Mouse (Mus musculus): ENCODE results near the gene Pms2. TPM values are rescaled to one million over a fixed set of nuclear protein-coding genes. Genes with fewer than 3 reads are reported as not detected.

Pms2 gene
- polyA plus RNA-seq, 1 experiment from 2014 or later: 14.5 TPM

DNA sequence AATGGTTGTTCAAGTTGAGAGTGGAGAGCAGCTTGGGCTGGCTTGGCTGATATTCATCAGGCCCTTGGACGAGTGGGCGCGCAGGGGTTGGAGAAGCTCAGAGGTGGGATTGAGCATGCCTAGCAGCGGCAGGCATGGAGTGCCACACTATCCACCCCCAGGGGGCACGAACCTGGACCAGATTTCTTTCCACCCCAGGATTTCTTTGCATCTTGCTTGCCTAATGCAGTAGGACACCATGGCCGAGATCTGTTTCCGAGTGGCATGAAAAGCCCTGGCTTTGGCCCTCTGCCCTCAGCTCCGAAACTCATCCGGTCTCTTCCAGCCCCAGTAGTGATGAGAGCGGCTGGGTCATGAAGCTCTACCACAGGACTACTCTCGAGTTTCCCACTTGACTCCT is 23.6 kb downstream of the Pms2 start:
- H3K9me3 ChIP-seq (replicated peaks): no peaks in the 10 kb centered on the region
- no peaks in the 10 kb centered on the region; the same call in 1 of the 2 replicates for H3K27me3 ChIP-seq
- no peak overlapping the region for H3K4me3 ChIP-seq (replicated peaks)
- H3K9ac ChIP-seq: no peak overlapping the region
- no peak overlapping the region for H3K27ac ChIP-seq (replicated peaks)
- no peak for ATAC-seq (ENCODE audit: insufficient read depth)
- peaks cover 42% of the 10 kb centered on the region for H3K36me3 ChIP-seq (replicated peaks)
- WGBS (ENCODE audit: insufficient replicate concordance): 82% methylated on average over 11 of the region's 11 CpGs
- no peak overlapping the region for H3K4me2 ChIP-seq
- peaks cover 7% of the 10 kb centered on the region; the same call in 1 of the 2 replicates for H3K4me1 ChIP-seq (replicated peaks)

DNA sequence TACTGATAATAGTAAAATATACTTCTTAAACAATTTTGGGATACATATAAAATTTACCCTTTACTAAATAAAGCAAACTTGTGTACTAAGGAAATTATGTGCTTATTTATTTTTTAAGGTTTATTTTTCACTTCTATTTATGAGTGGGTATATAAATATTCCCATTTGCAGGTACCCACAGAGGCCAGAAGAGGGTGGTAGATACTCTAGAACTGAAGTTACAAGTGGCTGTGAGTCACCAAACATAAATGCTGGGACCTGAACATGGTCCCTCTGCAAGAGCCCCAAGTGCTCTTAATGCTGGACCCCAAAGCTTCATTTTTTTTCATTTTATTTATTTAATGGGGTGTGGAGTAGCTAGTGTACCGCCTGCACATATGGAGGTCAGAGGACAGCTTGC is 24.1 kb downstream of the Pms2 start:
- Histone ChIP-seq H3K27ac (replicated peaks) (no peak overlapping the region), H3K27me3 (no peaks in the 10 kb centered on the region; the same call in 1 of the 2 replicates), H3K4me3 (replicated peaks) (no peak overlapping the region), H3K9me3 (replicated peaks) (no peaks in the 10 kb centered on the region), H3K36me3 (replicated peaks) (peaks cover 37% of the 10 kb centered on the region), H3K4me1 (replicated peaks) (peaks cover 7% of the 10 kb centered on the region; the same call in 1 of the 2 replicates), H3K9ac (no peak overlapping the region), H3K4me2 (no peak overlapping the region)
- WGBS (ENCODE audit: insufficient replicate concordance): 94% methylated on average over 1 of the region's 1 CpGs
- no peak for ATAC-seq (ENCODE audit: insufficient read depth)

- Histone ChIP-seq H3K4me2 (no peak overlapping the region), H3K27ac (replicated peaks) (no peak overlapping the region), H3K27me3 (no peaks in the 10 kb centered on the region; the same call in 1 of the 2 replicates), H3K9ac (no peak overlapping the region), H3K4me3 (replicated peaks) (no peak overlapping the region), H3K36me3 (replicated peaks) (peaks cover 14% of the 10 kb centered on the region), H3K4me1 (replicated peaks) (peaks cover 7% of the 10 kb centered on the region; the same call in 1 of the 2 replicates), H3K9me3 (replicated peaks) (no peaks in the 10 kb centered on the region)
- ATAC-seq (ENCODE audit: insufficient read depth): no peak
- 72% methylated on average over 9 of the region's 9 CpGs for WGBS (ENCODE audit: insufficient replicate concordance)
These were observed 26.4 kb downstream of the Pms2 start for GRCm38 (mm10) chr5:143936156-143936555.

- H3K9me3 ChIP-seq (replicated peaks): no peaks in the 10 kb centered on the region
- no peak overlapping the region for H3K27ac ChIP-seq (replicated peaks)
- peaks cover 7% of the 10 kb centered on the region; the same call in 1 of the 2 replicates for H3K4me1 ChIP-seq (replicated peaks)
- no peaks in the 10 kb centered on the region for H3K36me3 ChIP-seq (replicated peaks)
- ATAC-seq (ENCODE audit: insufficient read depth): no peak
- WGBS (ENCODE audit: insufficient replicate concordance): 15% methylated on average over 10 of the region's 10 CpGs
- H3K27me3 ChIP-seq: peaks cover 6% of the 10 kb centered on the region; the same call in 1 of the 2 replicates
- H3K4me2 ChIP-seq: no peak overlapping the region
- H3K9ac ChIP-seq: no peak overlapping the region
- H3K4me3 ChIP-seq (replicated peaks): no peak overlapping the region
These were observed 31.8 kb downstream of the Pms2 start for GRCm38 (mm10) chr5:143941588-143941987.

DNA sequence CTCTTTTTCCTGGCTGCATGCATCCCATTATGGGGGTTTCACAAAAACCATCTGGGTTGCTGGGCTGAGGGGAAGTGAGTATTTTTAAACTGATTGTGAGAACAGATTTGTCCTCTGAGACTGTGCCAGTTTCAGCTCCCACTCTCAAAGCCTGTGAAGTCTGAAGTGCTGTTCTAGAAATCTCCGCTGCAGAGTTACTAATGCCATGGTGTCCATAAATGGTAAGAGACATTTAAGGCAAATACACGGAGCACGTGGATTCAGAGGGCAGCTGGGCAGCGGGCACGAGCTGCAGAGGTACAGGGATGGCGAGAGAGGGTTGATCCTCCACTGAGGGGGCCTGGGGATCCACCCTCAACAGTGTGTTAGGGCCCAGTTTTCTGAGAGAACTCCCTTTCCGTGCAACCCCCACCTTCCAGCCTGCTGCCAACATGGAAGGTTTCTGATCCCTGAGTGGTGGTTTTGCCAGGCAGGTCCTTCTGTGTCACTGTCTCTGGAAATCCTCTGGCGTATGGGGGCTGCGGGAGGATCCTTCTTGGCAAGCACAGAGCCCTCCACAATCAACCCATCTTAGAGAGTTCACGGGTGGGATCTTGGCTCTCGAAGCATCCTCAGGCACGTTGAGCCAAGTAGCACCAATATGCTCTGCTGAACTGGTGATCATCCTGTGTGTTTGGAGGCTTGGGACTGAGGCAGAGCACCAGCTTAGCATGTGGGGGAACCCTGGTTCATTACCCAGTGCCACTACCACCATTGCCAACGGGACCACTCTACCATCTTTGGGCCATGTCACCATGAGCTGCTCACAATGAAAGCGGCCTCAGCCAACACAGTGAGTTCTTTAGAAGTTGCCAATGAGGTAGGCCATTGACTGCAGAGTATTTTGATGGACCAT is 33.7 kb downstream of the Pms2 start:
- no peaks in the 10 kb centered on the region for H3K4me1 ChIP-seq (replicated peaks)
- no peaks in the 10 kb centered on the region for H3K9me3 ChIP-seq (replicated peaks)
- ATAC-seq (ENCODE audit: insufficient read depth): no peak
- H3K36me3 ChIP-seq (replicated peaks): no peaks in the 10 kb centered on the region
- H3K27me3 ChIP-seq: peaks cover 6% of the 10 kb centered on the region; the same call in 1 of the 2 replicates
- H3K4me3 ChIP-seq (replicated peaks): no peak overlapping the region
- no peak overlapping the region for H3K9ac ChIP-seq
- WGBS (ENCODE audit: insufficient replicate concordance): 71% methylated on average over 14 of the region's 14 CpGs
- H3K27ac ChIP-seq (replicated peaks): no peak overlapping the region
- H3K4me2 ChIP-seq: no peak overlapping the region

DNA sequence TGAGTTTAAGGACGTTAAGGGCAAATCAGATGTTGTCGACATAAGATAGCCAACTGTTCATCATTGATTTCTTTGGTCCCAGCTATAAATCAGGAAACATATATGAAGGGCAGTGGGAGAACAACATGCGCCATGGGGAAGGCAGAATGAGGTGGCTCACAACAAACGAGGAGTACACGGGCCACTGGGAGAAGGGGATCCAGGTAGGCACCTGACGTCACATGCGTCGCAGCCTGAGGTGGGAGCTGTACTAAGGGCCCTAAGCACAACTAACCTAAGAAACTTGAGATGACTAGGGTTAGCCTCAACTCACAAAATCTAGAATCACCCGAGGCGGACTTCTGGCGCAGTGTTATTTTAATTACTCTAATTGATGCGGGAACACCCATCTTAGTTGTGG is 38.6 kb downstream of the Pms2 start:
- H3K9ac ChIP-seq: no peak overlapping the region
- peaks cover 2% of the 10 kb centered on the region; the same call in 1 of the 2 replicates for H3K27me3 ChIP-seq
- no peaks in the 10 kb centered on the region for H3K9me3 ChIP-seq (replicated peaks)
- H3K4me2 ChIP-seq: no peak overlapping the region
- H3K27ac ChIP-seq (replicated peaks): no peak overlapping the region
- WGBS (ENCODE audit: insufficient replicate concordance): 74% methylated on average over 12 of the region's 12 CpGs
- ATAC-seq (ENCODE audit: insufficient read depth): no peak
- no peaks in the 10 kb centered on the region for H3K36me3 ChIP-seq (replicated peaks)
- no peak overlapping the region for H3K4me3 ChIP-seq (replicated peaks)
- no peaks in the 10 kb centered on the region for H3K4me1 ChIP-seq (replicated peaks)

- Histone ChIP-seq H3K27me3 (no peaks in the 10 kb centered on the region), H3K9ac (no peak overlapping the region), H3K4me2 (no peak overlapping the region), H3K4me1 (replicated peaks) (no peaks in the 10 kb centered on the region), H3K9me3 (replicated peaks) (no peaks in the 10 kb centered on the region), H3K27ac (replicated peaks) (no peak overlapping the region), H3K4me3 (replicated peaks) (no peak overlapping the region), H3K36me3 (replicated peaks) (no peaks in the 10 kb centered on the region)
- 48% methylated on average over 5 of the region's 5 CpGs for WGBS (ENCODE audit: insufficient replicate concordance)
- no peak for ATAC-seq (ENCODE audit: insufficient read depth)
These were observed 40.3 kb downstream of the Pms2 start for GRCm38 (mm10) chr5:143950016-143950415.

DNA sequence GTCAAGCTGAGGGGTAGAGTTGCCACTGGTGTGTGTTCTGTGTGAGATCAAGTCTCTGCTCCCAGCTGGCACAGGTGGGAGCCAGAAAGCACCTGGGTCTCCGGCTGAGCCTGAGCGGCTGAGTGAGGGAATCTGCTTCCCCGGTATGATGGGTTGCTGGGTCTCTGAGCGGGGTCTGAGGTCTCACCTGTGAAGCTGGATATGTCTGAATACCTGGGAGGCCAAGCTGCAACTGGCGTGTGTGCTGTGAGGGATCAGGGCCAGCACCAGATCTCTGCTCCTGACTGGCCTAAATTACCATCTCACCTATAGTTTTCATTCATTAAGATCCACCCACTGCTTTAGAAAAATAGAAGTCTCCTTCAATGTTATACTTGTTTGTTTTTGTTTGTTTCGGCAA is 47.3 kb downstream of the Pms2 start:
- no peaks in the 10 kb centered on the region; the same call in 1 of the 2 replicates for H3K9me3 ChIP-seq (replicated peaks)
- H3K9ac ChIP-seq: no peak overlapping the region
- no peaks in the 10 kb centered on the region for H3K27me3 ChIP-seq
- H3K4me1 ChIP-seq (replicated peaks): no peaks in the 10 kb centered on the region
- H3K4me3 ChIP-seq (replicated peaks): no peak overlapping the region
- no peaks in the 10 kb centered on the region for H3K36me3 ChIP-seq (replicated peaks)
- 75% methylated on average over 6 of the region's 6 CpGs for WGBS (ENCODE audit: insufficient replicate concordance)
- no peak overlapping the region for H3K27ac ChIP-seq (replicated peaks)
- ATAC-seq (ENCODE audit: insufficient read depth): no peak
- no peak overlapping the region for H3K4me2 ChIP-seq

DNA sequence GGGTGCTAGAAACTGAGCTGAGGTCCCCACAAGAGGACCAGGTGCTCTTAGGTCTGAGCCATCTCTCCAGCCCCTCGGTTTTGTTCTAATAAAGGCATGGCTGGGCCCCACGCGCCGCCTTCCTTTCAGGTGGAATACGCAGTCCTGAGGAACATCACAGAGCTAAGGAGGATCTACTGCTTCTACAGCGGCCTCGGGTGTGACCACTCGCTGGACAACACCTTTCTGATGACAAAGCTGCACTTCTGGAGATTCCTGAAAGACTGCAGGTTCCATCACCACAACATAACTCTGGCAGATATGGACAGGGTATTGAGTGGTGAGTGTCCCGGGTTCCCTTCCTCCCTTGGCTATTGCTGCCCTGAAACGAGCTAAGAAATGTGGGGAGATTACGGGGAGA is 49.8 kb downstream of the Pms2 start:
- H3K4me3 ChIP-seq (replicated peaks): no peak overlapping the region
- no peaks in the 10 kb centered on the region; the same call in 1 of the 2 replicates for H3K9me3 ChIP-seq (replicated peaks)
- H3K36me3 ChIP-seq (replicated peaks): no peaks in the 10 kb centered on the region
- no peak overlapping the region for H3K27ac ChIP-seq (replicated peaks)
- no peaks in the 10 kb centered on the region for H3K4me1 ChIP-seq (replicated peaks)
- no peak overlapping the region for H3K9ac ChIP-seq
- no peak overlapping the region for H3K4me2 ChIP-seq
- peaks cover 3% of the 10 kb centered on the region; the same call in 1 of the 2 replicates for H3K27me3 ChIP-seq
- 75% methylated on average over 11 of the region's 11 CpGs for WGBS (ENCODE audit: insufficient replicate concordance)
- no peak for ATAC-seq (ENCODE audit: insufficient read depth)

GRCm38 (mm10) chr5:143961176-143961575 is 51.4 kb downstream of the Pms2 start:
- Histone ChIP-seq H3K4me1 (replicated peaks) (no peaks in the 10 kb centered on the region), H3K4me3 (replicated peaks) (no peak overlapping the region), H3K4me2 (no peak overlapping the region), H3K36me3 (replicated peaks) (no peaks in the 10 kb centered on the region), H3K27me3 (peaks cover 3% of the 10 kb centered on the region; the same call in 1 of the 2 replicates), H3K9me3 (replicated peaks) (no peaks in the 10 kb centered on the region), H3K27ac (replicated peaks) (no peak overlapping the region), H3K9ac (no peak overlapping the region)
- ATAC-seq (ENCODE audit: insufficient read depth): no peak
- 74% methylated on average over 8 of the region's 8 CpGs for WGBS (ENCODE audit: insufficient replicate concordance)

DNA sequence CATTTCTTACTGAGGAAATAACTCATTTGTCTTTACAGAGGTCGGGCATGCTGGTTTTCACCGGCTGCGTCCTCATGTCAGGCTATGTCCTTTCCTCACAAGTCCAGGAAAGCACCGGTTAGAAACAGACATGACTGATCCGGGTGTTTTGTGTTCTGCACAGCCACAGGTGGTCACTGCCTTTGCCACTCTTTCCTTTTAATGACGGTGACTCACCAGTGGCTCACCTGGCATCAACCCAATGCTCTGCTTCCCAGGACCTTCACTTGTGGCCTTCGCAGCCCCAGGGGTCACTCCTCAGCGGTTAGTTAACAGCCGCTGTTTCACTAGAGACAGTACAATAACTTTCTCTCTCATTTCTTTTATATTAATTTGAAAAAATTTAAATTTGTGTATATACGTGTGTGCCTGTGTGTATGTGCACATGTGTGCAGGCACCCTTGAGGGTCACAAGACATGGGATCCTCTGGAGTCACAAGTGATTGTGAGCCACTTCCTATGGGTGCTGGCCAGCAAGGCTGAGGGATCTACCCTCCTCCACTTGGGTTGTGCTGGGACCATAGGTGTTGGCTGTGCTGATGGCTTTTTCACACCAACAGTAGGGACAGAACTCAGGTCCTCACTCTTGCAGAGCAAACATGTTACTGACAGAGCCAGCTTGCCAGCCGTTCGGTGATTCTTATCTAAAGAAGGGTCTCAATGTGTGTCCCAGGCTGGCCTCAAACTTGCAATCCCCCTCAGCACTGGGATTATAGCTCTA is 56.0 kb downstream of the Pms2 start:
- ATAC-seq (ENCODE audit: insufficient read depth): no peak
- H3K27me3 ChIP-seq: peaks cover 3% of the 10 kb centered on the region; the same call in 1 of the 2 replicates
- 63% methylated on average over 12 of the region's 12 CpGs for WGBS (ENCODE audit: insufficient replicate concordance)
- H3K9me3 ChIP-seq (replicated peaks): no peaks in the 10 kb centered on the region
- H3K4me1 ChIP-seq (replicated peaks): no peaks in the 10 kb centered on the region
- H3K9ac ChIP-seq: no peak overlapping the region
- no peak overlapping the region for H3K4me3 ChIP-seq (replicated peaks)
- H3K36me3 ChIP-seq (replicated peaks): no peaks in the 10 kb centered on the region
- H3K27ac ChIP-seq (replicated peaks): no peak overlapping the region
- no peak overlapping the region for H3K4me2 ChIP-seq
